Comparison of ENCODE assay signal across 20 mouse cellular contexts in genomic region chr13:13581988-13582387, GRCm38 (mm10). TPM values are rescaled to one million over a fixed set of nuclear protein-coding genes. Genes with fewer than 3 reads are reported as not detected.
DNase-seq lines count a peak whose midpoint lies in the region; ATAC-seq lines count a peak whose summit lies in the region.
"Had no signal": no experiment of that assay in that cellular context is flagged by ENCODE, and none has a peak within 500 bp of the region (broad histone marks: within the 10 kb centered on the region; RNA-seq: fewer than 3 reads in every experiment).

No protein-coding gene starts in this region.

- H3K9ac ChIP-seq in intestine, embryonic 15.5 days, result no peak overlapping the region
- H3K9ac ChIP-seq: embryonic facial prominence, embryonic 15.5 days; forebrain, embryonic 15.5 days; heart, embryonic 12.5 days; hindbrain, embryonic 14.5 days had no signal

- H3K79me2 ChIP-seq in macrophage (ENCODE audit: inconsistent target), result no peaks in the 10 kb centered on the region

- H3K36me3 ChIP-seq in macrophage (ENCODE audit: inconsistent target), result no peaks in the 10 kb centered on the region
- no peaks in the 10 kb centered on the region for H3K36me3 ChIP-seq in intestine, embryonic 15.5 days
- H3K36me3 ChIP-seq: embryonic facial prominence, embryonic 15.5 days; forebrain, embryonic 10.5 days; forebrain, embryonic 15.5 days; heart, embryonic 12.5 days; hindbrain, embryonic 10.5 days had no signal

- no peaks in the 10 kb centered on the region for H3K9me3 ChIP-seq in intestine, embryonic 15.5 days
- H3K9me3 ChIP-seq: embryonic facial prominence, embryonic 15.5 days; forebrain, embryonic 10.5 days; forebrain, embryonic 15.5 days; heart, embryonic 12.5 days; hindbrain, embryonic 10.5 days had no signal

- no peaks in the 10 kb centered on the region for H3K27me3 ChIP-seq in intestine, embryonic 15.5 days (replicated peaks)
- H3K27me3 ChIP-seq: embryonic facial prominence, embryonic 15.5 days; forebrain, embryonic 15.5 days; heart, embryonic 12.5 days had no signal

- no peak overlapping the region for H3K4me3 ChIP-seq in macrophage (ENCODE audit: inconsistent target)
- no peak overlapping the region for H3K4me3 ChIP-seq in intestine, embryonic 15.5 days (replicated peaks)
- H3K4me3 ChIP-seq: embryonic facial prominence, embryonic 15.5 days; erythroblast, embryonic 14.5 days; forebrain, embryonic 10.5 days; forebrain, embryonic 15.5 days; heart, embryonic 12.5 days; hindbrain, embryonic 10.5 days had no signal

- peak overlapping the region; percentile 28 for H3K27ac ChIP-seq in macrophage
- H3K27ac ChIP-seq in intestine, embryonic 15.5 days, result no peak overlapping the region
- H3K27ac ChIP-seq: embryonic facial prominence, embryonic 15.5 days; forebrain, embryonic 10.5 days; forebrain, embryonic 15.5 days; hindbrain, embryonic 10.5 days; hindbrain, embryonic 14.5 days had no signal

- no peaks in the 10 kb centered on the region for H3K4me1 ChIP-seq in intestine, embryonic 15.5 days (replicated peaks)
- H3K4me1 ChIP-seq: embryonic facial prominence, embryonic 15.5 days; forebrain, embryonic 15.5 days; hindbrain, embryonic 10.5 days had no signal

- ATAC-seq in activated CD4-positive, CD25-positive, alpha-beta regulatory T cell, adult 4 months, result peak; percentile 57
- no peak for ATAC-seq in intestine, embryonic 15.5 days
- ATAC-seq: forebrain, embryonic 15.5 days had no signal

- peak; percentile 54 for DNase-seq in CD4-positive helper T cell, adult 2 months (ENCODE audit: low read depth, low spot score)
- DNase-seq in naive thymus-derived CD4-positive, alpha-beta T cell, adult 2 months (ENCODE audit: low read depth), result peak; percentile 61
- no peak for DNase-seq in right cerebral cortex, postnatal 10 days (ENCODE audit: low spot score in 2 of 2)
- no peak for DNase-seq in left cerebral cortex, adult 8-10 months (ENCODE audit: low spot score in 2 of 2)
- DNase-seq: adrenal gland, adult 2 months; adrenal gland, postnatal 25 days; cerebellum, adult 8-10 months; cerebellum, postnatal 14 days; embryo, embryonic 11 days; gastrocnemius, postnatal 10 days had no signal

- H3K4me2 ChIP-seq in intestine, embryonic 15.5 days (replicated peaks), result no peak overlapping the region
- H3K4me2 ChIP-seq: embryonic facial prominence, embryonic 15.5 days; forebrain, embryonic 15.5 days; heart, embryonic 12.5 days; hindbrain, embryonic 14.5 days had no signal

- WGBS in macrophage (ENCODE audit: missing documents), result 21% methylated on average over 4 of the region's 4 CpGs
- 76% methylated on average over 4 of the region's 4 CpGs for WGBS in intestine, embryonic 15.5 days

RNA-seq across cellular contexts. Expression of gene Lyst, which starts 8.2 kb away (rescaled TPM):
- 10 to 100 TPM in 1 of 2 experiments, 1 to 10 TPM in 1; 9.4 to 14.2 TPM for polyA plus RNA-seq in activated CD4-positive, CD25-positive, alpha-beta regulatory T cell, adult 4 months (2017; shearing (Covaris generic))
- 1,000 to 10,000 TPM in 11 of 26 experiments, 100 to 1,000 TPM in 15; 472 to 1,464 (median 677) TPM for total RNA-seq in macrophage (2018; cell fraction: chromatin; rRNA removed)
- total RNA-seq in macrophage (2018; cell fraction: cytosol; rRNA removed), result 100 to 1,000 TPM in 11 of 26 experiments, 10 to 100 TPM in 15; 45.6 to 148 (median 84.8) TPM
- total RNA-seq in macrophage (2018; cell fraction: nucleus; rRNA removed), result 100 to 1,000 TPM; 185 to 692 (median 358) TPM
- 43.1 to 56.6 TPM (median 48.0 TPM) in 3 replicates for polyA plus RNA-seq in macrophage (2018)
- 2.8 TPM in 2 replicates for polyA plus RNA-seq in intestine, embryonic 15.5 days (2015; fragmentation: Nextera tagmentation; extraction: Ambion mirVana)
- total RNA-seq in left cerebral cortex, adult 8-10 months (2022), result 10 to 100 TPM; 54.0 to 66.9 (median 61.0) TPM

Comparison
In these comparisons a context has a peak if more than half of its experiments do, and no peak if none do; other contexts are left out.
1. DNase-seq: peak in CD4-positive helper T cell, adult 2 months (single experiment) and naive thymus-derived CD4-positive, alpha-beta T cell, adult 2 months (single experiment); none in right cerebral cortex, postnatal 10 days (0 of 2) and left cerebral cortex, adult 8-10 months (0 of 2).